Mouse (Mus musculus) midbrain, embryonic 16.5 days (tissue): Measurements from ENCODE around the gene Diexf. TPM values are rescaled to one million over a fixed set of nuclear protein-coding genes. Genes with fewer than 3 reads are reported as not detected.

Experiments used
- ATAC-seq: fragments of 200-750 bp; cut with Nextera tagmentation; 2 replicates; pipeline ENCODE4 v1.8.0; 2017; ENCODE audit warnings: moderate TSS enrichment
- H3K27ac ChIP-seq: fragments of 300-500 bp; sonication (generic); 2 replicates; pipeline ENCODE4 v1.5.1; 2014; ENCODE audit warnings: mild to moderate bottlenecking, low read length, mixed read lengths
- H3K27me3 ChIP-seq: fragments of 300-500 bp; sonication (generic); 2 replicates; pipeline ENCODE4 v1.6.1; 2014; ENCODE audit warnings: low read depth, low read length, mixed read lengths; ENCODE audit not compliant: control insufficient read depth, insufficient read depth
- H3K36me3 ChIP-seq: fragments of 300-500 bp; sonication (generic); 2 replicates; pipeline ENCODE4 v1.6.1; 2014; ENCODE audit warnings: mild to moderate bottlenecking, low read length, moderate library complexity, mixed read lengths; ENCODE audit not compliant: control insufficient read depth, insufficient read depth
- H3K4me1 ChIP-seq: fragments of 300-500 bp; sonication (generic); 2 replicates; pipeline ENCODE4 v1.6.1; 2014; ENCODE audit warnings: mild to moderate bottlenecking, low read length, mixed read lengths; ENCODE audit not compliant: control insufficient read depth, insufficient read depth
- H3K4me2 ChIP-seq: fragments of 300-500 bp; sonication (generic); 2 replicates; pipeline ENCODE4 v1.6.1; 2014; ENCODE audit warnings: mild to moderate bottlenecking, low read length, mixed read lengths
- H3K4me3 ChIP-seq: fragments of 300-500 bp; sonication (generic); 2 replicates; pipeline ENCODE4 v1.5.1; 2014; ENCODE audit warnings: low read depth, mild to moderate bottlenecking, low read length, moderate library complexity, mixed read lengths
- H3K9ac ChIP-seq: fragments of 300-500 bp; sonication (generic); 2 replicates; pipeline ENCODE4 v1.6.1; 2014; ENCODE audit warnings: low read depth, low read length, mixed read lengths
- H3K9me3 ChIP-seq: fragments of 300-500 bp; sonication (generic); replicated peaks from 2 replicates; pipeline ENCODE4 v1.6.1; 2014; ENCODE audit warnings: mild to moderate bottlenecking, low read length, mixed read lengths; ENCODE audit not compliant: control insufficient read depth, poor library complexity, severe bottlenecking
- WGBS: fragments of 180-500 bp; shearing (Covaris S2); extraction: QIAGEN DNeasy Blood & Tissue Kit; methylation state at CpG from one replicate; pipeline ENCODE4 v1.1.7; 2014; 5-methylcytosine and 5-hydroxymethylcytosine counted together
- polyA plus RNA-seq: library from polyadenylated mRNA; unstranded; fragments of >200 nt; fragmentation: Nextera tagmentation; extraction: Ambion mirVana; gene quantifications from 2 replicates; pipeline ENCODE4 v1.2.1, GENCODE M21; 2015

Diexf gene
- polyA plus RNA-seq, 1 experiment from 2014 or later: 8.9 TPM

- WGBS: 70% methylated on average over 5 of the region's 5 CpGs
- no peaks in the 10 kb centered on the region for H3K27me3 ChIP-seq
- no peak overlapping the region for H3K4me3 ChIP-seq
- no peak overlapping the region for H3K9ac ChIP-seq
- H3K4me1 ChIP-seq: no peaks in the 10 kb centered on the region
- ATAC-seq: no peak
- no peaks in the 10 kb centered on the region for H3K9me3 ChIP-seq
- no peak overlapping the region for H3K27ac ChIP-seq
- H3K4me2 ChIP-seq: no peak overlapping the region
- no peaks in the 10 kb centered on the region for H3K36me3 ChIP-seq
Observed at GRCm38 (mm10) chr1:193054401-193054800, 75.7 kb downstream of the Diexf start.

GRCm38 (mm10) chr1:193053065-193053464, 77.0 kb downstream of the Diexf start:
- Histone ChIP-seq H3K4me3 (no peak overlapping the region), H3K27ac (no peak overlapping the region), H3K9ac (no peak overlapping the region), H3K4me1 (no peaks in the 10 kb centered on the region), H3K36me3 (no peaks in the 10 kb centered on the region), H3K9me3 (no peaks in the 10 kb centered on the region), H3K4me2 (no peak overlapping the region), H3K27me3 (no peaks in the 10 kb centered on the region)
- 79% methylated on average over 5 of the region's 5 CpGs for WGBS
- no peak for ATAC-seq

GRCm38 (mm10) chr1:193047616-193048015, 82.5 kb downstream of the Diexf start:
- WGBS: 89% methylated on average over 4 of the region's 4 CpGs
- no peak for ATAC-seq
- no peak overlapping the region for H3K9ac ChIP-seq

GRCm38 (mm10) chr1:193042760-193043295, 87.2 kb downstream of the Diexf start:
- Histone ChIP-seq H3K4me2 (no peak overlapping the region), H3K36me3 (no peaks in the 10 kb centered on the region), H3K4me1 (no peaks in the 10 kb centered on the region), H3K9ac (no peak overlapping the region), H3K4me3 (no peak overlapping the region), H3K27me3 (no peaks in the 10 kb centered on the region), H3K27ac (no peak overlapping the region), H3K9me3 (no peaks in the 10 kb centered on the region)
- no peak for ATAC-seq
- WGBS: 47% methylated on average over 3 of the region's 3 CpGs

More at GRCm38 (mm10) chr1:193047616-193048015, 82.5 kb downstream of the Diexf start:
- Histone ChIP-seq H3K4me2 (no peak overlapping the region), H3K9me3 (no peaks in the 10 kb centered on the region), H3K4me1 (no peaks in the 10 kb centered on the region), H3K36me3 (no peaks in the 10 kb centered on the region), H3K27ac (no peak overlapping the region), H3K4me3 (no peak overlapping the region), H3K27me3 (no peaks in the 10 kb centered on the region)

Other genes starting within 250 kb of the Diexf start
- 6.9 and 8.2 TPM in 2 replicates for gene Syt14, start 94.5 kb downstream of the Diexf start, polyA plus RNA-seq
- 0.66 and 0.67 TPM in 2 replicates for gene Irf6, start 22.8 kb upstream of the Diexf start, polyA plus RNA-seq
- gene A130010J15Rik, start 37.8 kb upstream of the Diexf start, polyA plus RNA-seq: 12.6 and 12.9 TPM in 2 replicates
- gene Traf3ip3, start 71.4 kb upstream of the Diexf start, polyA plus RNA-seq: 0.77 and 1.1 TPM in 2 replicates
- 0.67 and 0.75 TPM in 2 replicates for gene Lamb3, start 77.4 kb upstream of the Diexf start, polyA plus RNA-seq
- 0.39 and 0.55 TPM in 2 replicates for gene Hsd11b1, start 133.8 kb upstream of the Diexf start, polyA plus RNA-seq
- gene G0s2, start 142.9 kb upstream of the Diexf start, polyA plus RNA-seq: 5.1 and 6.9 TPM in 2 replicates
- gene Camk1g, start 240.0 kb upstream of the Diexf start, polyA plus RNA-seq: 53.5 and 54.1 TPM in 2 replicates